Mouse (Mus musculus) kidney, embryonic 14.5 days (tissue): ENCODE results near the gene Rtl8b. TPM values are rescaled to one million over a fixed set of nuclear protein-coding genes. Genes with fewer than 3 reads are reported as not detected.

Experiments
- polyA plus RNA-seq: library from polyadenylated mRNA; unstranded; fragments of >200 nt; fragmentation: Nextera tagmentation; extraction: Ambion mirVana; gene quantifications from 2 replicates; pipeline ENCODE4 v1.2.1, GENCODE M21; 2014

Rtl8b gene
- polyA plus RNA-seq, 1 experiment from 2014 or later: 58.9 TPM

Other genes starting within 250 kb of the Rtl8b start
- not detected in 2 replicates for gene Etd, start 235.5 kb downstream of the Rtl8b start, polyA plus RNA-seq
- 58.7 and 71.4 TPM in 2 replicates for gene Rtl8c, start 62.4 kb downstream of the Rtl8b start, polyA plus RNA-seq
- gene Gm14597, start 61.4 kb downstream of the Rtl8b start, polyA plus RNA-seq: not detected in 2 replicates
- 73.2 and 78.7 TPM in 2 replicates for gene Rtl8a, start 26.7 kb downstream of the Rtl8b start, polyA plus RNA-seq
- 0.80 and 1.4 TPM in 2 replicates for gene 4930502E18Rik, start 54.4 kb upstream of the Rtl8b start, polyA plus RNA-seq
- not detected in 2 replicates for gene 1700013H16Rik, start 87.4 kb upstream of the Rtl8b start, polyA plus RNA-seq
- 0.15 TPM in 1 of 2 replicates, not detected in the other for gene Zfp36l3, start 106.0 kb upstream of the Rtl8b start, polyA plus RNA-seq
- 0.35 and 1.2 TPM in 2 replicates for gene Xlr, start 127.3 kb upstream of the Rtl8b start, polyA plus RNA-seq